Mouse (Mus musculus): ENCODE results near the gene Pax5. TPM values are rescaled to one million over a fixed set of nuclear protein-coding genes. Genes with fewer than 3 reads are reported as not detected.
A peak's percentile ranks its signal among the peaks of the same experiment; 100 is the strongest.

Gene Pax5
- polyA plus RNA-seq, 1 experiment from 2014 or later, result 0.71 TPM

GRCm38 (mm10) chr4:44602257-44602801, 108.0 kb downstream of the Pax5 start:
- peaks cover 35% of the 10 kb centered on the region for H3K4me1 ChIP-seq
- no peak overlapping the region for H3K4me3 ChIP-seq
- H3K36me3 ChIP-seq (replicated peaks), result no peaks in the 10 kb centered on the region
- peak; percentile 28 for DNase-seq (ENCODE audit: extremely low spot score, low spot score)
- no peaks in the 10 kb centered on the region for H3K9me3 ChIP-seq
- 9% methylated on average over 5 of the region's 5 CpGs for WGBS
- H3K27me3 ChIP-seq (ENCODE audit: poor library complexity, severe bottlenecking), result no peaks in the 10 kb centered on the region
- peak overlapping the region; percentile 56; the same call in 1 of the 2 replicates for H3K27ac ChIP-seq

GRCm38 (mm10) chr4:44601370-44601769, 108.9 kb downstream of the Pax5 start:
- peak overlapping the region; percentile 26; the same call in 1 of the 2 replicates for H3K27ac ChIP-seq

DNA sequence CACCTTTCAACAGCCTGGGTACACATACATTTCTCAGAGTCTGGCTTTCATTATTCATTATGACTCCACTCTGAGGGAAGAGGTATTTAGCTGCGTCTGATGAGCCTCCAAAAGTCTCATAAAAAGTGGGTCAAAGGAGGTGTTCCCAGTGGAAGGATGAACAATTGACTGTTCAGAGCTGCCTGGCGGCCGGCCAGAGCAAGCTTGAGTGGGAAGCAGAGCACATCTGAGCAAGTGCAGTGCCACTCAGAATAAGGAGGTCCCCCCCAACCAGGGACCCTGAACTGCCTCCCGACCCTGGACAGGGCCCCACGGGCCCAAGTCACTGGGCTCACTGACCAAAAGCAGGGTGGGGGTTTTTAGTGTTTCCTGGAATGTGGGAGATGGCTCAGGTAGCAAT, 109.4 kb downstream of the Pax5 start:
- 64% methylated on average over 5 of the region's 5 CpGs for WGBS
- Histone ChIP-seq H3K36me3 (replicated peaks) (no peaks in the 10 kb centered on the region), H3K9me3 (no peaks in the 10 kb centered on the region), H3K27ac (0 out of 2 replicates have a peak overlapping the region, but pooled peaks have one; percentile 26), H3K4me1 (peaks cover 35% of the 10 kb centered on the region), H3K4me3 (no peak overlapping the region), H3K27me3 (ENCODE audit: poor library complexity, severe bottlenecking) (no peaks in the 10 kb centered on the region)
- DNase-seq (ENCODE audit: extremely low spot score, low spot score), result no peak

More at GRCm38 (mm10) chr4:44601370-44601769, 108.9 kb downstream of the Pax5 start:
- Histone ChIP-seq H3K4me3 (no peak overlapping the region), H3K9me3 (no peaks in the 10 kb centered on the region), H3K27me3 (ENCODE audit: poor library complexity, severe bottlenecking) (no peaks in the 10 kb centered on the region), H3K4me1 (peaks cover 35% of the 10 kb centered on the region), H3K36me3 (replicated peaks) (no peaks in the 10 kb centered on the region)
- DNase-seq (ENCODE audit: extremely low spot score, low spot score), result no peak
- whole genome bisulfite sequencing, result 68% methylated on average over 8 of the region's 8 CpGs

GRCm38 (mm10) chr4:44597965-44598364, 112.3 kb downstream of the Pax5 start:
- no peak for DNase-seq (ENCODE audit: extremely low spot score, low spot score)
- H3K27ac ChIP-seq, result no peak overlapping the region
- no peaks in the 10 kb centered on the region for H3K27me3 ChIP-seq (ENCODE audit: poor library complexity, severe bottlenecking)
- no peaks in the 10 kb centered on the region for H3K36me3 ChIP-seq (replicated peaks)
- WGBS, result 84% methylated on average over 9 of the region's 9 CpGs
- H3K4me1 ChIP-seq, result peaks cover 32% of the 10 kb centered on the region
- no peak overlapping the region for H3K4me3 ChIP-seq
- H3K9me3 ChIP-seq, result no peaks in the 10 kb centered on the region

DNA sequence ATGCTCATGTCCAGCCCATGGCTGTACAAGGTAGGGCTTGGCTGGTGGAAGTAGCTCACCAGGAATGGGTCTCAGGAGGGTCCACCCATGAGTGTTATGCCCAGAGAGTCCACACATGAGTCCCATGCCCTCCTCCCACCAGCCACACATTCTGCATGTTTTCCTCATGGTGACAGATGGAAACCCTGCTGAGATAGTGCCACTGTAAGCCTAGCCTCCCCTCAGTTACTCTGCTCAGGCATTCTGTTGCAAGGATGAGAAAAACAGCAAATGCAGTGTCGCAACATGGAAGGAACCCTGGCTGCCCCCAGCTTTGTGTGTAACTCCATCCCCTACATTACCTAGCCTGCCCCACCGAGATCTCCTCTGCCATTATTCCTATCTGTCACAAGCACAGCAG, 117.2 kb downstream of the Pax5 start:
- DNase-seq (ENCODE audit: extremely low spot score, low spot score), result no peak
- H3K9me3 ChIP-seq, result no peaks in the 10 kb centered on the region
- WGBS, result 88% methylated on average over 2 of the region's 2 CpGs
- 0 out of 2 replicates have a peak, but pooled peaks cover 4% of the 10 kb centered on the region for H3K4me1 ChIP-seq
- H3K27me3 ChIP-seq (ENCODE audit: poor library complexity, severe bottlenecking), result no peaks in the 10 kb centered on the region
- no peak overlapping the region for H3K4me3 ChIP-seq
- no peak overlapping the region for H3K27ac ChIP-seq
- no peaks in the 10 kb centered on the region for H3K36me3 ChIP-seq (replicated peaks)

GRCm38 (mm10) chr4:44582687-44583086, 127.6 kb downstream of the Pax5 start:
- H3K4me1 ChIP-seq, result no peaks in the 10 kb centered on the region
- H3K36me3 ChIP-seq (replicated peaks), result no peaks in the 10 kb centered on the region
- H3K27me3 ChIP-seq (ENCODE audit: poor library complexity, severe bottlenecking), result no peaks in the 10 kb centered on the region
- no peak for DNase-seq (ENCODE audit: extremely low spot score, low spot score)
- no peak overlapping the region for H3K4me3 ChIP-seq
- no peaks in the 10 kb centered on the region for H3K9me3 ChIP-seq
- H3K27ac ChIP-seq, result no peak overlapping the region
- WGBS, result 90% methylated on average over 4 of the region's 4 CpGs

DNA sequence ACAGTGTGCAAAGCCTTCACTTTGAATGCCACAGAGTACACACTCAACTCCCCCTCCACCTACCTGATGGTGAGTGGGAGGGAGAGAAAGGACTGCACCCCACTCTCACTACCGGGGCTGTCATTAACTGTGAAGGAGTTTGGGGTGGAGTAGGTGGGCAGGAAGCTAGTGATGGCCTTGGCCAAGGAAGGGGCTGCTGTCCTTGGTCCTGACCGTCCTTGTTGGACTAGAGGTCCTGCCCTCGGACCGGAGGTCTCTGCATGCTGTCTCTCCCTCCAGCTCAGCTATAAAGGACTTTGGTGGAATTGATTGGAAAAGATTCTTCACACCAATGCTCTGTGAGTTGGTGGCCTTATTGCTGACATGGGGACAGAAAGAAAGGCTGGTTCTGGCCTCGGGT, 131.7 kb downstream of the Pax5 start:
- peaks cover 7% of the 10 kb centered on the region for H3K27me3 ChIP-seq (ENCODE audit: poor library complexity, severe bottlenecking)
- H3K9me3 ChIP-seq, result no peaks in the 10 kb centered on the region
- H3K4me1 ChIP-seq, result 0 out of 2 replicates have a peak, but pooled peaks cover 5% of the 10 kb centered on the region
- H3K4me3 ChIP-seq, result no peak overlapping the region
- no peak overlapping the region for H3K27ac ChIP-seq
- DNase-seq (ENCODE audit: extremely low spot score, low spot score), result peak; percentile 46
- no peaks in the 10 kb centered on the region for H3K36me3 ChIP-seq (replicated peaks)
- WGBS, result 44% methylated on average over 5 of the region's 5 CpGs

GRCm38 (mm10) chr4:44577293-44577692, 133.0 kb downstream of the Pax5 start:
- no peaks in the 10 kb centered on the region for H3K36me3 ChIP-seq (replicated peaks)
- peaks cover 7% of the 10 kb centered on the region for H3K27me3 ChIP-seq (ENCODE audit: poor library complexity, severe bottlenecking)
- peak; percentile 64 for DNase-seq (ENCODE audit: extremely low spot score, low spot score)
- H3K4me3 ChIP-seq, result no peak overlapping the region
- no peaks in the 10 kb centered on the region for H3K9me3 ChIP-seq
- 0 out of 2 replicates have a peak, but pooled peaks cover 5% of the 10 kb centered on the region for H3K4me1 ChIP-seq
- H3K27ac ChIP-seq, result no peak overlapping the region
- 41% methylated on average over 5 of the region's 5 CpGs for WGBS

- no peaks in the 10 kb centered on the region for H3K9me3 ChIP-seq
- WGBS, result 37% methylated on average over 5 of the region's 5 CpGs
- H3K36me3 ChIP-seq (replicated peaks), result no peaks in the 10 kb centered on the region
- H3K4me3 ChIP-seq, result no peak overlapping the region
- H3K27ac ChIP-seq, result no peak overlapping the region
- DNase-seq (ENCODE audit: extremely low spot score, low spot score), result no peak
- 0 out of 2 replicates have a peak, but pooled peaks cover 5% of the 10 kb centered on the region for H3K4me1 ChIP-seq
- H3K27me3 ChIP-seq (ENCODE audit: poor library complexity, severe bottlenecking), result peaks cover 7% of the 10 kb centered on the region
Observed at GRCm38 (mm10) chr4:44576786-44577185, 133.5 kb downstream of the Pax5 start.

DNA sequence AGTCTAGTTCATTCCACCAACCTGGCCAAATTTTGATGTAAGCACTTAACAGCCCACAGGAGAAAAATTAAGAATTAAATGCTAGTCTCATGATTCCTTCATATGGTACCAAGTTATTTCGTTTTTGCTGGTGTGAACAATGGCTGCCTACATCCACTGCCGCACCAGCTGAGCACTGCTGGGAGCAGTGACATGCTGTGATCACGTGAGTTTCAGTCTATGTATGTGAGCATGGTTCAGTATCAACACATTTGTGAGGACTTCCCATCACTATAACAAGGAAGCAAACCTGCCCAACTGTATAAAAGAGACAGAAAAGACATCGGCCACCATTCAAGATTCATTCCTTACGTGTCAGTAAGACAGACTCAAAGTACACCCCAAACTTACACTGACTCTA, 137.3 kb downstream of the Pax5 start:
- Histone ChIP-seq H3K27ac (no peak overlapping the region), H3K4me1 (0 out of 2 replicates have a peak, but pooled peaks cover 5% of the 10 kb centered on the region), H3K27me3 (ENCODE audit: poor library complexity, severe bottlenecking) (peaks cover 7% of the 10 kb centered on the region), H3K4me3 (no peak overlapping the region), H3K36me3 (replicated peaks) (no peaks in the 10 kb centered on the region), H3K9me3 (no peaks in the 10 kb centered on the region)
- 89% methylated on average over 5 of the region's 5 CpGs for WGBS
- DNase-seq (ENCODE audit: extremely low spot score, low spot score), result no peak

GRCm38 (mm10) chr4:44572373-44572772, 137.9 kb downstream of the Pax5 start:
- WGBS, result 81% methylated on average over 5 of the region's 5 CpGs
- H3K27ac ChIP-seq, result no peak overlapping the region
- H3K27me3 ChIP-seq (ENCODE audit: poor library complexity, severe bottlenecking), result peaks cover 11% of the 10 kb centered on the region
- no peak for DNase-seq (ENCODE audit: extremely low spot score, low spot score)
- H3K4me3 ChIP-seq, result no peak overlapping the region
- H3K9me3 ChIP-seq, result no peaks in the 10 kb centered on the region
- no peaks in the 10 kb centered on the region for H3K36me3 ChIP-seq (replicated peaks)
- H3K4me1 ChIP-seq, result 0 out of 2 replicates have a peak, but pooled peaks cover 5% of the 10 kb centered on the region

GRCm38 (mm10) chr4:44569138-44569537, 141.1 kb downstream of the Pax5 start:
- H3K27ac ChIP-seq, result no peak overlapping the region
- 88% methylated on average over 10 of the region's 10 CpGs for WGBS
- peaks cover 5% of the 10 kb centered on the region for H3K4me1 ChIP-seq
- H3K9me3 ChIP-seq, result no peaks in the 10 kb centered on the region
- no peak overlapping the region for H3K4me3 ChIP-seq
- no peak for DNase-seq (ENCODE audit: extremely low spot score, low spot score)
- H3K36me3 ChIP-seq (replicated peaks), result no peaks in the 10 kb centered on the region
- peaks cover 34% of the 10 kb centered on the region for H3K27me3 ChIP-seq (ENCODE audit: poor library complexity, severe bottlenecking)

DNA sequence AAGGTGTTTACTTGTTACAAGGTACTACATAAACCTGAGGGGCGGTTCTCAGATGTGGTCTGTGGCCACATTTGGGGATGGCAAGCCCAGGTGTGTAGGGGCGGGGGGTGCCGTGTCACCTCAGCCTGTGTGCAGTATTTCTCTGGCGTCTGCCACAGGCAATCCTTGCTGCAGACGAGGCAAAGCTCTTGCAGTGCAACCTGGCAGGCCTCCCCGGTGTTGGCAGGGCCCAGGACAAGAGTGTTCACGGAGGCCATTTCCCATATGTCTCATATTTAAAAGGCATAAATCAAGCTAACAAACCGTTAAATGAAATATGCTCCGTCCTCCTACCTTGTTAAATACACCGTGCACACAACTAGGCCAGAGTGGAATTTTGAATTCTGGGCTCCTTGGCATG, 141.6 kb downstream of the Pax5 start:
- WGBS, result 92% methylated on average over 10 of the region's 10 CpGs
- DNase-seq (ENCODE audit: extremely low spot score, low spot score), result no peak

More for the DNA sequence above, 141.6 kb downstream of the Pax5 start:
- H3K9me3 ChIP-seq, result no peaks in the 10 kb centered on the region
- no peak overlapping the region for H3K27ac ChIP-seq
- no peak overlapping the region for H3K4me3 ChIP-seq
- no peaks in the 10 kb centered on the region for H3K36me3 ChIP-seq (replicated peaks)
- peaks cover 5% of the 10 kb centered on the region for H3K4me1 ChIP-seq
- peaks cover 39% of the 10 kb centered on the region for H3K27me3 ChIP-seq (ENCODE audit: poor library complexity, severe bottlenecking)
